Mouse (Mus musculus) gastrocnemius, postnatal 4 days (tissue): ENCODE results near the gene Herc6. TPM values are rescaled to one million over a fixed set of nuclear protein-coding genes. Genes with fewer than 3 reads are reported as not detected.
"Not testable (repeated sequence)": the region's sequence is repeated elsewhere in the genome, so short reads cannot be mapped to it uniquely, and the experiment has no call there.

Experiments used
- DNase-seq, 2 experiments: peaks; one replicate each; pipeline ENCODE4 v3.0.0; 2021 to 2022; ENCODE audit warnings: low spot score in 2 of 2, mixed read lengths in 2 of 2
- long read RNA-seq, 2 experiments: library from polyadenylated mRNA; stranded (forward); transcript quantifications; one replicate each; pipeline ENCODE4 v2.0.0; 2021
- total RNA-seq, 2 experiments: library from RNA; stranded (reverse); gene quantifications; 2 replicates each; pipeline ENCODE4 v1.2.3; 2021

The Herc6 gene
- 1 to 10 TPM; 1.6 to 3.6 TPM for total RNA-seq
- long read RNA-seq, experiment 1, partial matches to known transcripts = 2 of 2 reads
- long read RNA-seq, experiment 1, other reads (novel, unspliced or antisense) = 0 of 2 reads
- long read RNA-seq, experiment 2, full-length matches to known transcripts = 2 of 4 reads
- long read RNA-seq, experiment 2, partial matches to known transcripts = 2 of 4 reads
- long read RNA-seq, experiment 2, other reads (novel, unspliced or antisense) = 0 of 4 reads

DNA sequence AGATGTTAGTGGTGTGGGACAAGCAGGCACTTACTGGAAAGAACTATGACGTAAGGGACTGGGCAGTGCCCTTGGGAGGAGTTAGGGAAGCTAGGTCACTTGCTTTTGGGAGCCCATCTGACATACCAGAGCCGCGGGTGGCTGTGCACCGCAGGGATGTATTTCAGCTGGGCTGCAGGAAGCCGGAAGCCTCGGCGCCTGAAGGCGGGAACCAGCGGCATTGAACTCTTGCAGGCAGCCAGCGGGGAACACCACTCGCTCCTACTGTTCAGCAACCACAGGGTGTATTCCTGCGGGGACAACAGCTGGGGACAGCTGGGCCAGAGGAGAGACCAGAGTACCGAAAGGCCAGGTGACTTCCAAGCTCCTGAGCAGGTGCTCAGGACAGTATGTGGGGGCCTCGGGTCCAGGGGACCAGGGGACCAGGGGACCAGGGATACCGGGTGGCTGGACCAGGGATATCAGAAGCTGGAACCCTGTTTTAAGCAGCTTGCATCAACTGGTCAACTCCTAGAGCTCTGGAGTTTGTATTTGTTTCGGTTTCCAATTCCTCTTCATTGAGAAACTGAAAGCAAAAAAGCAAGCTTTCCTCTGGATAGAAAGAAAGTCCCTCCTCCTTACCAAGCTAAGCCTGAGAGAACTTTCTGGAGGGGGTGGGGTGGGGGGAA, at the start of gene Herc6:
Gene Herc6, plus strand, starts transcription at position 120 of the 668 bp plus-strand sequence.
- DNase-seq = peak; percentile 19 to 61

DNA sequence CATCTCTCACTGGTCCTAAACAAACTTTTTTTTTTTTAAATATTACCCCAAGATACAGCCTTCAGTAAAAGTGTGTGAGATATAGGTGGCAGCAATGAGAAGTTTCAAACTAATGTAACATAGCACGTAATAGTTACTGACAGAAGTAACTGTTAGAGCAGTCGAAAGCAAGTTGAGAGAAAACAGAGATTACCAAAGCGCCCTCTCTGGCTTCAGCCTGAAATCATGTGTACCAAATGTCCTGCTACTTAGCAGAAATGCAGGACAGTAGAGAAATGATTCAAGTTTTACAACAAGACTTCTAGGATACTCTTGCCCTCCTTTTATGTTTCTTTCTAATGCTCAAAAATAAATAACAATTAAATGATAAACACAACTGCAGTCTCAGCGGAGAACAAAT, 49.8 kb upstream of the Herc6 start:
- DNase-seq = no peak

DNA sequence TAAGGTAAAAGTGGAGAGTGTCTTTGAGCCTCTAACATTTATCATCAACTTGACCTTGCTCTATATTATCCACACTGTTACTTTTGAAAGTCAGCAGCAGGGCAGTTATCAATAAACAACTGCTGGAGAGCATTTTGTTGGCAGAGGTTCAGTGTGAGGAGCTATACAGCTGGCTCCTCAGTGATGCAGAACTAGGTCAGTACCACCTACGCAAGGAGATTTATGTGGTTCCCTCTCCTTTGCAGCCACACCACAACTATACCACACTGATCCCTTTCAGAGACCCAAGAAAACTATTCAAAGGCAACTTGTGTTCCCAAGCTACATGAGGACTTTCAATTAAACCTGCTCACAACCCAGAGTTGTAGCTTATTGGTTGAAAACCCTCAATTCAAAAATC, 49.4 kb upstream of the Herc6 start:
- no peak for DNase-seq

DNA sequence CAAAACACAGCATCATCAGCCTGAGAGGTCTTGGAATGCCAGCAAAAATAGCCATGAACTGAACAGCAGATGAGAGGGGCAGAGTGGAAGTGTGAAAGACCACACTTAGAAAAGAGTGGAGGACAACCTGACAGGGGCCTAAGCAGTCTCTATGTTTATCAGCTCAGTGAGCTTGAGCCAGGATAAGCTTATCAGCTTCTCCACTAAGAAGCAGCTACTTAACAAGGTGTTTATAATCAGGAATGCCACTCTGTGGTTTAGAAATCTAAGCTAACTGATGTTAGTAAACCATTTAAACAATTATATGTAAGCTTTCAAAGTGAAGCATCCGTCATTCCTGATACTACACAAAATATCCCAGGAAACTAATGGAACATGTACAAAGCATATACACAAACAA, 48.8 kb upstream of the Herc6 start:
- DNase-seq = no peak

DNA sequence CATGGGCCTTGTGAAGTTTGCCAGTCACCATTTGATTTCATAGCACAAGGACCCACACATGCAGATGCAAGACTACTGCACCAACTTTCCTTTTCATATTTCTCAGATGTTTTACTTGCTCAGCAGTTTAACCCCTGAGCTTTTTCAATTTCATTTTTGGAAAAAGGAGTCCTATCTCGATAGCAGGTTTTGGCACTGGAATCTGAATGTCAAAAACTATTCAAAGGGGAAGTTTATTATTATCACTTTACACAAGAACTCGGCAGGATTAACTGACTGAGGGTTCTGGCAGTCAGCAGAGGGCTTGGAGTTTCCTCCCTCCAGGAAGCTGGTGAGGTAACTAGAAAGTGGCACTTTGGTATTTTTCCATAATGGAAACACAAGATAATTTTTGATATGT, 47.4 kb upstream of the Herc6 start:
- no peak for DNase-seq

DNA sequence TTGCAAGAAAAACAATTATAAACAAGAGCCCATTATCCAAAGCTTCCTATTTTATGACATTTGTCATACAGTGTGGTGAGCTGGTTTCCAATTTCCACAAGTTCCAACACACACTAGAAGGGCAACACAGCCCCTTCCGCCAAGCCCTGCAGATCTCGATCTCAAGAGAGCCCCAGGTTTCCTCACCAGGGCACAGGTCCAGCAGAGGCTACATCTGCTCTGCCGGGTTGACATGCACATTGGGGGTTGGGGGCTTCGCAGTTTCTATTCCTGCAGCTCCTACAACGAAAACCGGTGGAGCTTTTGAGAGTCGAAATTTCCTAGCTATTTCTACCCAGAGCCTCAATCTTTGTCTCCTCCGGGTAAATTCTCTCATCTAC, 46.6 kb upstream of the Herc6 start:
- DNase-seq = peak in 1 of 2 experiments; percentile 19

DNA sequence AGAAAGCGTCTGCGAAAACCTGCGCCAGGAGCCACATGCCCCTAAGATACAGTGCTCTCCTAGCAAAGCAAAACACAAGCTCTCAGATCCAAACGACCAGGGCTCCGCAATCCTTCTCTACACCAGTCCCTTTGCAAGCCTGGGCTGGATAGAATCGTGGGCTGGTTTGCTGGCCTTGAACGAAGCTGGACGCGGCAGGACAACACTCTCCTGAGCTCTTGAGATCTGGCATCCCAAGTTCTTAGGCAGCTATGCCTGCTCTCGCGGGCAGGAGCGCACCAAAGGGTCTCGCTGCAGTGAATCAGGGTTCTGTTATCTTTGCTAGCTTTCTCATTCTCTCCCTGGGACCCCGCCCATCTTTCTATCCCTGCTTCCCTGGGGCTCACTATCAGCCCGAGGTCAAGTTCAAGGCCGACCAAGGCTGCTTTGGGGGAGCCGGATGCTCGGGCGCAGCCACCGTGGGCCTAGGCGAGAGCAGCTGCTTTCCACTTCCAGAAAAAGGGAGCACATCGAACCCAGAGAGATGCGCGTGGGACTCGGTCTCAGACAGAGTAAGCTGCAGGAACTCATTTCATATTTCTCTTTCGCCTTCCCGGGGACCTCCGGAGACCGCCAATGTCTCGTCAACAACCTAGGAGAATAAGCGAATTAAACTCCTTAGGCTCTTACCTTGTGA, 46.1 kb upstream of the Herc6 start:
- peak; percentile 22 to 39 for DNase-seq

DNA sequence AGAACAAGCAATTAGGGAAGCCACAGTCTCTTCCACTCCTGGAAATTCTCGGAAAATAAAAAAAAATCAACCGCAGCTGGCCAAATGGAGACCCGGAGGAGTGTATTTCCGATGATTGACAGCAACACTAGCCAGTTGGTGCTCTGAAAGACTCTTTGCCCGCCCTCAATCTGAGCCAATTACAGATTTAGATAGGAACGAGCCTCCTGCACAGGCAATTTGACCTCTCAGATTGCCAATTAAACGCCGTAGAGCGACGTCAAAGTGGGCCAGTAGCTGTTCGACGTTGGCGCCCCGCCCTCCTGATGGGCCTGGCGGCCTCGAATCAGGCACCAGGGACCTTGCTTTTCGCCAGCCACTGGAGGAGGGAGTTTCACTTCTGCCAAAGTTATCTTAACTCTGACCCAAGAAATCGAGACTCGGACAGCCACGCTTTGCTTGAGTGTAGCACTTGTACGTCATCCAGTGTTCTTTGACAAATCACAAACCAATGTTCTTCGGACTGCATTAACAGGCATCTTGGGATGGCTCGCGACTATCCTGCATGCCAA, 45.3 kb upstream of the Herc6 start, which contains the start of gene Ppm1k:
Gene Ppm1k, minus strand, starts transcription at position 83 of the 551 bp plus-strand sequence.
- DNase-seq = peak; percentile 96 to 98

DNA sequence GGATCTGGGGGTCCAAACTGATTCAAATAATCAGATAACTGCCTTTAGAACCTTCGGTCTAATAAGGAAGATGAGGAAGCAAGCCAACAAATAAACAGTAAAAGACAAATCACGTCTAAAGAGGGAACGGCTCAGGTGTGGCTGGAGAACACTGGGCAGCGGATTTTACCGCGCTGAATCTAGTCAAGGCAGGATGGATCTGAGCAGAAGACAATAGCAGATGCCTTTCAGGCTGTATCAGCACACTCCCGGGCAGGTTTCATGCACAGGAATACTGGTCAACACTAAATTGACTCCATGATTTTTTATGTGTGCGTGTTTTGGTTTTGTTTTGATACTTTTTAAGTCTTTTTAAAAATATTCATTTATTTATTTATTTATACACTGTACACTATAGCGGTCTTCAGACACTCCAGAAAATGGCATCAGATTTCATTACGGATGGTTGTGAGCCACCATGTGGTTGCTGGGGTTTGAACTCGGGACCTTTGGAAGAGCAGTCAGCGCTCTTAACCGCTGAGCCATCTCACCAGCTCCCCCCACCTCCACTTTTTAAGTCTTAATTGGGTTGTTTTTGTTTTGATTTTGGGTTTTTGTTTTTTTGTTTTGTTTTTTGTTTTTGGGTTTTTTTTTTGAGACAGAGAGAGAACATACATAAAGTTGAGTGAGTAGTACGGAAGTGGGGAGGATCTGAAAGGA, 44.7 kb upstream of the Herc6 start:
- peak in 1 of 2 experiments; percentile 13 for DNase-seq

DNA sequence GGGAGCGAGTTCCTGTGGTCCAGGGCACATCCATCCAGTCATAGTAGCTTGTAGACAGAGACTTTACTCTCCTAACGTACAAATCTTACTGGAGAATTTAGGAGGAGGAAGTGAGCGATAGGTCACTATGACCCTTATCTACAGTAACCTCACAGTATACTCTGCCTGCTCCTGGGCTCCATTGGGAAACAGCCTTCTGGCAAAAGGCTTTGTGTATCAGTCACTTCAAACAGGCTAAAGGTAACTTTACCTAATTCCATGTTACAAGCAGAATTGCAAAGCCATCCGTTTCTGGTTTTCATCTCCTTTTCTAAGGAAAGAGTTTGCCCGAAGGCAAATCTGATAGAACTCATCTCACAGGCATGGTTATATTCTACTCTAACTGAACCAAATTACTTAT, 42.9 kb upstream of the Herc6 start:
- DNase-seq = no peak

DNA sequence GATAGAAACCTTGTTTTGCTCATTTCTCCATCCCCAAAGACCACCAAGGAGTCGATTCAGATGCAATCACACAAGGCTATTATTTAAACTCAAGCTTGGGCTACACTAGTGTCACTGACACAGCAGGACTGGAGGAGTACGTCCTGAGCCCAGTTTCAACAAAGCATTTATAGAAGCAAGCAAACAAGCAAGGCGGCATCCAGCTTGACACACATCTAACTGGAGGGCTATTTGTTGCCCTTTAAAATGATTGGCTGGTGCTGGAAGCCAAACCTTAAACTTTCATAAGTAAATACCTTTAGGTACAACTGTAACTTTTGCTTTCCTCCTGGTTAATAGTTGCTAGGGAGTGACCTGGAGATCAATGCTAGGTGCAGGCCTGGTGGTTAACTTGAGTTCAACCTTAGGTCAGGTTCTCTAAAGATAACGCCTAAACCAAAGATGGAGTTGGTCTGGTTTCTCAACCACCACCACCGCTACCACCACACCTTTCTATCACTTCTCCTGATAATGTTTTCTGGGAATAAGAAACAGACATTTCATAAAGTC, 39.8 kb upstream of the Herc6 start:
- no peak for DNase-seq

DNA sequence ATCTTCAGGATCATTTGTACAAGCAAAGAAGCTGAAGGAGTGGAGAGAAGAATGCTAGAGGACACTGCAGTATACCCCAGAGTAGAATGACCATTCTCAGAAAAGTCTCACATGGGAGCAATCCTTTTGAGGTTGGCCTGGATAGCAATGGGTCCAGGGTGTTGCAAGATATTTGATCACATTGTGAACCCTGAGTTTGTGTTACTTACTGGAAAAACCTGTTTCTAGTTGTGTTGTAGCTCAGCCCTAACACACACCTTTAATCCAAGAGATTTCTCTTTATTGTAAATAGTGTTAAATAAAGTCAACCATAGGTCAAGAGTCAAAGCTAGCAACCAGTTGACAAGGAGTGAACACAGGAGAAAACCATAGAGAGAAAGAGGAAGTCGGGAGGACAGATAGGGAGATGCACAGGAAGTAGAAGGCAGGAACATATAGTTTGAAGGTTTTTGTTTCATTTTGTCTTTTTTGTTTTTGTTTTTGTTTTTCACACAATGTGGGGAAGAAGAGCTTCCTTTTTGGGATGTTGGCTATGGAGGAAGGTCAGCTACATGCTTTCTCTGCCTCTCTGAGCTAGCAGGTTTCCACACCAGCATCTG, 39.0 kb upstream of the Herc6 start:
- no peak for DNase-seq

DNA sequence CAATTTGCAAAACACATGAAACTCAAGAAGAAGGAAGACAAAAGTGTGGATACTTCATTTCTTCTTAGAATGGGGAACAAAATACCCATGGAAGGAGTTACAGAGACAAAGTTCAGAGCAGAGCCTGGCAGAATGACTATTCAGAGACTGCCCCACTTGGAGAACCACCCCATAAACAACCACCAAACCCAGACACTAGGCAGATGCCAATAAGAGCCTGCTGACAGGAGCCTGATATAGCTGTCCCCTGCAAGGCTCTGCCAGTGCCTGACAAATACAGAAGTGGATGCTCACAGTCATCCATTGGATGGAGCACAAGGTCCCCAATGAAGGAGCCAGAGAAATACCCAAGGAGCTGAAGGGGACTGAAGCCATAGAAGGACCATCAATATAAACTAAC, 37.2 kb upstream of the Herc6 start:
- not testable (repeated sequence) for DNase-seq

DNA sequence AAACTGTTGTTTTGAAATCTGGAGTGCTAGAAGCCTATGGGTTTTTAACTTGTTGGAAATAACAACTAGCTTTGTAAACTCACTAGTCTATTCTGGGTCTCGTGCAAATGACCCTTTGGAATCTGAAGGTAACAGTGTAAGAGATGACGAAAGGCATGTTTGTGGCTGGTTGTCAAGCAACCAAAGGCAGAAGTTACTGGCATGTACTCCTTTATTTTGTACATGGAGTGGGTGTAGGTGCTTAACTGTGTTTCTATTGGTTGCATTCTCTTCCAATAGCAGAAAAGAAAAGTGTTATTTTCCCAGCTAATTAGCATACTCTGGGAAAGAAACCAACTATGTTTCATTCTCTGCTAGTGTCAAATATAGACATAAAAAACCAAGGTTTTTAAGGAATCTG, 35.9 kb upstream of the Herc6 start:
- DNase-seq = no peak

DNA sequence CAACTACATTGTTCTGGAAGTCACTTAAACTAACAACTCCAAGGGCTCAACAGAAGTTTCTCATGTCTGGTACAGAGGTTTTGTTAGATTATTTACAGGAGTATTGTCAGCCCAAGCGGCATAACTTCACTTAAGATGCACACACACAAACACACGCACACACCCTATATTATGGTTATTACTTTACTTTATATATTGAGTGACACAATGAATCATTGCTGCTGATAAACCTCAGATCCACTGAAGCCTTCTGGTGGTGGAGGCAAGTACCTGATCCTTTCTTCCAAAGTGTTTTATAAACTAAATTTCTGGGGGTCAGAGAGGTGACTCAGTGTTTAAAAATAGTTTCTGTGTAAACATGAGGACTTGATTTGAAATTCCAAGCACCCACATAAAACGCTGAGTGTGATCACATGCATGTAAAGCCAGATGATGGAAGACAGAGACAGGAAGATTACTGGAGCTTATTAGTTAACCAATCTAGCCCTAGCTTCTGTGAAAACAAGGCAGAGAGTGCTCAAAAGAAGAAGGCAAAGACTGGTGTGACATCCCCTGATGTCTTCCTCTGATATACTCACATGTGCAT, 29.5 kb upstream of the Herc6 start:
- no peak for DNase-seq

DNA sequence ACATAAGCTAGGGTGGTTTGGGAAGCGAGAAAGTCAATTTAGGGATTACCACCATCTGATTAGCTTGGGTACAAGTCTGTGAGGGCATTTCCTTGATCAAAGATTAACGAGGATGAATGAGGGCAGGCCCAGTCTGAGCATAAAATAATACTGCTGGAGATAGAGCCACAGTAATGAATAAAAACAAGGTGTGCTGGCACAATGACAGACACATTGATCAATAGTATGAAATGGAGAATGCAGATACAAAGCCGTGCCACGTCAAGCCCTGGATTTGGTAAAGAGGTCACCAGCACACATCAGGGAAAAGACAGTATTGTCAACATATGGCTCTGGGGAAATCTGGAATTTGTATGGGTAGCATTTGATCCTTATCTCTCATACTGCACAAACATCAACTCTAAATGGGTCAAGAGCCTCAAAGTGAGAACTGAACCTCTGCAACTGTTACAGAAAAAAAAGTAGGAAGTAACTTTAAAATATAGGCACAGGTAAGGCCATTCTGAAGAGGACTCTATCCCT, 22.9 kb upstream of the Herc6 start:
- no peak for DNase-seq

DNA sequence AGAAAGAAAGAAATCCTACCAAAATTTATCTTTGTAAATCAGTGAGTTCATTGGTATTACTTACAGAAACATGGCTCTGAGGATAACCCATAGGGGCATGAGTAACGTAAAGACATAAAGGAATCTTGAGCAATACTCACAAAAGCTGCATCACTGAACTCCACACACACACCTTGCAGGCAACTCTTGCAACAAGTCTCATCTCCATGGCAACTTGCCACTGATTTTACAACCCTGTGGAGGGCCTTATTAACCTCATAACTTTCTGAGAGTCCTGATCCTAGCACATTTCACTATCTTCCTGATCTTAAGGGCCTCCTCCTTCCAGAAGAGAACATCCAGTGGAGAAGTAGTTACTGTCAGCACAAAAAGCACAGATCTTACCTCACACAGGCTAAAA, 17.3 kb upstream of the Herc6 start:
- DNase-seq = no peak

DNA sequence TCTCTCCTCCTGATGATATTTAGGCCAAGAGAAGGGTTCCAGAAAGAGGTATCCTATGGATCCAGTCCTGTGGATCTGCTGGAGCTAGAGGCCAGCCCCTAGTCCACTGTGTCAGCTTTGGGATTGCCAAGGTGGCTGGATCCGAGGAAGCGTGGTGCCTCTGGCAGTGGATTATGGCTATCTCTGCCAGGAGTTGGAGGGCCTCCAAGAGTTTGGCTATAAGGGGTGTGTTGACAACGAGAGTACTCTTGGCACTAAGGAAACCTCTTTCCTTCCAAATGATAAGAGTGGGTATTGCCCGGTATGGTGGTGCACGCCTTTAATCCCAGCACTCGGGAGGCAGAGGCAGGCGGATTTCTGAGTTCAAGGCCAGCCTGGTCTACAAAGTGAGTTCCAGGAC, 15.3 kb upstream of the Herc6 start:
- DNase-seq = no peak

DNA sequence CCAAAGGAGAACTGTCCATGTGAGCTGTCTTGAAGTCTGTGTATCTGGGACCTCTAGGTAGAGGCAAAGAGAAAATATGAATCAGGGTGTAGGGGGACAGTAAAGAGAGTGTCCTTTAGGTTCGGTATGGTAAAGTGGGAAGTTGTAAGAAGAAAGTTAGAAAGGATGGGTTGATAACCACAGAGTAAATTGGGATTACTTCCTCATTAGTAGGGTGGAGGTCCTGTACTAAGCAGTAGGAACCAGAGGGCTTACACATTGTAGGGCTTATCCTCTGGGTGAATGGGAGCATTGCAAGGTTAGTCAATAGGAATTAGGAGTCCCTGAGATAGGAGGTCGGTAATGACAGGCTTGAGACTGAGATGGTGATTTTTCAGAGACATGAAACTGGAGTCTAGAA, 13.2 kb upstream of the Herc6 start:
- DNase-seq = no peak
